Mouse (Mus musculus): Measurements from ENCODE around the gene Ltbr.
"Not testable (repeated sequence)": the region's sequence is repeated elsewhere in the genome, so short reads cannot be mapped to it uniquely, and the experiment has no call there.

Gene Ltbr

DNA sequence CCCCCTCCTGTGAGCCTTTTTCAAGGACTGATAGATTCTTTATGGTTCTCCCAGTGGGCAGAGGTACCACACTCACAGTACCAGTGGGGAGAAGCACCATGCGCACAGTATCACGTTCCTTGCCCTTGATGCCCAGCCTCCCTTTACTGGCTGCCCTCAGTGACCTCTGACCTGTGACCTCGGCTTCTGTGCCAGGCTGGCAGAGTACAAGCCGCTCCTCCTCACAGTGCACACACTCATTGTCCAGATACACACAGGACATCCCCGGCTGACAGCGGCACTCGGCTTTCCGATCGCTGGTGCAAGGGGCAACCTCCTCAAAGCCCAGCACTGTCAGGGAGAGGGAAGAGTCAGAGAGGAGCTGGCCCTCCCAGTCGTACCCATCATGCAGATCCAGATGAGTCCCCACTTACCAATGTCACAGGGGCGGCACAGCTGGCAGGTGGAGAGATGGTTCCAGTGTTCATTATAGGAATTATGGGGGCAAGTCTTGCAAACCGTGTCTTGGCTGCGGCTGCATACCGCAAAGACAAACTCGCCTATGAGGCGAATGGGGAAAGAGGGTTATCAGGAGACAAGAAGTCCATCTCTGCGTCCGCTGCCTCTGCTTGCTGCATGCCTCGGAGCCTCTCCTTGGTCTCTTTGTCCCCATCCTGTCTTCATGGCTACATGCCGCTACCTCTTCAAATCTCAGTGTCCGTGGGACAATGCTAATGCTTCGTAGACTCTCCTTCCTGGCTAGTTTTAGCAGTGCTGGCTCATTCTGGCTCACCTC lies 917 bp downstream of the Ltbr start:
- in situ Hi-C loops (cut with MboI, MseI) = no loop called here

DNA sequence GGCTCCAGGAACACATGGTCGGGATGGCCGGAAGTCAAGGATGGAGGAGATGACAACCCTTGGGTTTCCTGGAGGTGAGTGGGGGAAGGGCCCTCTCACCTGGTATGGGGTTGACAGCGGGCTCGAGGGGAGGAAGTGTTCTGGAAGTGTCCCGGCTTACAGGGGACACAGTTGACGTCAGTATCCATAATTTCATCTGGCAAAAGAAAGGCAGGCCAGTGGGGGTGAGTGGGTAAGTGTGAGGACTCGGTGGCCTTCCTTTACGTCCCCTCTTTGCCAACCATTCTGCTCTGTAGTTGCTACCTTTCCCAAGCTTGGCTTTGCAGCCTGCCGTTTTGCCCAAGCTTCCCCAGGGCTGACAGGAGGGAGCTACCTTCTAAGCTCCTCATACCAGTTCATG lies 1.5 kb downstream of the Ltbr start:
- in situ Hi-C loops (cut with MboI, MseI) = no loop called here

DNA sequence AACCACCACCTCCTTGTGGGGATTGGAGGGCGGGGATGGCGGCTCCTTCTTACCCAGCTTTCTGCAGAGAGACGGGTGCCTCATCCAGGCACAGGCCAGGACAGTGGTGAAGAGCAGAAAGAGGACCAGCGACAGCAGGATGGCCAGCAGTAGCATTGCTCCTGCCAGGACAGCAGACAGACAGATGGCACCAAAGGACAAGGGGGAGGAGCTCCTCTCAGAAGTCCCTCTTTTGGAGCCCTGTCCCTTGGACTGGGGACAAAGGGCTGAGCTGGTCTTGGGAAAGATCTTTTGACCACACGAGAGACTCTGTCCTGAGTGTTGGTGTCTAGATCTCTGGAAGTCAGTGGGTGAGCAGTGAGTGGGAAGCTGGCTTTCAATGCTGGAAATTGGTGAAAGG lies 4.3 kb downstream of the Ltbr start:
- in situ Hi-C loops (cut with MboI, MseI) = no loop called here

DNA sequence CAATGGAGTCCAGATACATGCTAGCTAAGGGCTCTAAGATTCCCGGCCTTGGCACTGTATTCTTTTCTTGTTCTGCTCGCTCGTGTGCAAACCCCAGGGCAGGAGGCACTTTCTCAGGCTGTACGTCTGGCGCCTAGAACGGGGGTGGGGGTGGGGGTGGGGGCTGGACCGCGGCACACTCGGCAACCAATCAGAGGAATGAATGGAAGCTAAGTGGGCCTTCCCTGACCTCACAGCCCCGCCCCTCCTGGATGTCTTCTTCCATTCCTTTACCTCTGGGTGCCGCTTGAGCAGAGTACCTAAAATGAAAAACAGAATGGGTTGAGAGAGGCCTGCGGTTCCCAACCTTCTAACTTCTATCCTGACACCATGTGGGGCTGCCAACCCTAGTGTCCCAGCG lies 4.8 kb downstream of the Ltbr start:
- in situ Hi-C loops (cut with MboI, MseI) = no loop called here

DNA sequence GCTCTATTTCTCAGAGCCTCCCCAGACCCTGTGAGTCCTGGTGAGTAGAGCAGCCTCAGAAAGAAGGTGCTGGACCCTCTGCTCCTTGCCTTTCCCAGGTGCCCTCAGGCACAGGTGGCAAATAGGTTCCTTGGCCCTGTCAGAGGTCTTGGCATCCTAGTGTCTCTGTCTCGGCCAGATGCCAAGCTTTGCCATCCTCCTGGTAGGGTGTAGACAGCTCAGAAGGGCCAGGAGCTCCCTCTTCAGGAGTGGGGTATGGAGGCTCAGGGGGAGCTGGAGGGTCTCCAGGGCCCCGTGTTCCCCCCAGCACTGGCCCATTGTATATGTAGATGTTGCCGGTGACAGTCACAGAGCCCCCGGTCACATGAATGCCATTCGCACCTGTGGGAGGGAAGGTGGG lies 6.6 kb downstream of the Ltbr start:
- in situ Hi-C loops (cut with MboI, MseI) = no loop called here

DNA sequence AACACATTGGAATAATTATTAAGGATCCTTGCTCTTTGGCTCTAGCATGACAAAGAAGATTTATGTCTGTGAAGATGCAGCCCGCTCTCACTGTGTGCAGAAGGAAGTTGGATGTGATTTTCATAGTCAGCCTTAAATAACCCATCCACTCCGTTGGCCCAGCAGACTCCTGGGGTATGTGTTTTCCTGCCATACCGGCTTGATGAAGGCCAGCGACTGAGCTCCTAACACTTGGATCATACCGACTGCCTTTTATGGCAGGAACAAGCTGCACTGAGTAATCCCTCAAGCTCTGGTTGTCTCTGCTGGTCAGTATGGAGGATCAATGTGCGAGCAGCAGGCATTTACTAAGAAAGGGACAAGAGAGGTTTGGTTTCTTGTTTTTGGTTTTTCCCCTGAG lies 8.2 kb downstream of the Ltbr start:
- in situ Hi-C loops (cut with MboI, MseI) = no loop called here

DNA sequence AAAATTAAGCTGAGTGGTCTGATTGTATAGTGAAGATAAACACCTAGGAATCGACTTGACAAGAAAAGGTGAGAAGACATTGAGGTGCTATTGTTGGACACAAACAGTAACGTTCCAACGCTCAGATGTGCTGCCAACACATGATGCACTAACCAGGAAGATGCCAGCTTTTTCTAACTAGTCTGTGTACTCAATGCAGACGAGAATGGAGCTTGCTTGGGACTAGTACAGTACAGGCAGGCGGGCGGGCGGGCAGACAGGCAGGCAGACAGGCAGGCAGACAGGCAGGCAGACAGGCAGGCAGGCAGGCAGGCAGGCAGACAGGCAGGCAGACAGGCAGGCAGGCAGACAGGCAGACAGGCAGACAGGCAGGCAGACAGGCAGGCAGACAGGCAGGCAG lies 9.3 kb downstream of the Ltbr start:
- in situ Hi-C loops (cut with MboI, MseI) = not testable (repeated sequence)

DNA sequence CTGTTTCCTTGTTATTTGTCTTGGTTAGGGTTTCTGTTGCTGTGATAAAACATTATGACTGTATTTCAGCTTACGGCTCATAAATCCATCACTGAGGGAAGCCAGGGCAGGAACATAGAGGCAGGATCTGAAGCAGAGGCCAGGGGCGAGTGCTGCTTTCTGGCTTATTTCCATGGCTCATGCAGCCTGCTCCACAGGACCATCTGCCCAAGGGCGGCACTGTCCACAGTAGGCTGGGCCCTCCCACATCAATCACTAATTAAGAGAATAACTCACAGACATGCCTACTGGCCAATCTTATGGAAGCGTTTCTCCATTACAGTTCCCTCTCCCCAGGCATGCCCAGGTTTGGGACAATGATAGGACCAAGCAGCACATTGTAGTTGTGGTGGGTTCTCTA lies 10.4 kb downstream of the Ltbr start:
- in situ Hi-C loops (cut with MboI, MseI) = no loop called here

DNA sequence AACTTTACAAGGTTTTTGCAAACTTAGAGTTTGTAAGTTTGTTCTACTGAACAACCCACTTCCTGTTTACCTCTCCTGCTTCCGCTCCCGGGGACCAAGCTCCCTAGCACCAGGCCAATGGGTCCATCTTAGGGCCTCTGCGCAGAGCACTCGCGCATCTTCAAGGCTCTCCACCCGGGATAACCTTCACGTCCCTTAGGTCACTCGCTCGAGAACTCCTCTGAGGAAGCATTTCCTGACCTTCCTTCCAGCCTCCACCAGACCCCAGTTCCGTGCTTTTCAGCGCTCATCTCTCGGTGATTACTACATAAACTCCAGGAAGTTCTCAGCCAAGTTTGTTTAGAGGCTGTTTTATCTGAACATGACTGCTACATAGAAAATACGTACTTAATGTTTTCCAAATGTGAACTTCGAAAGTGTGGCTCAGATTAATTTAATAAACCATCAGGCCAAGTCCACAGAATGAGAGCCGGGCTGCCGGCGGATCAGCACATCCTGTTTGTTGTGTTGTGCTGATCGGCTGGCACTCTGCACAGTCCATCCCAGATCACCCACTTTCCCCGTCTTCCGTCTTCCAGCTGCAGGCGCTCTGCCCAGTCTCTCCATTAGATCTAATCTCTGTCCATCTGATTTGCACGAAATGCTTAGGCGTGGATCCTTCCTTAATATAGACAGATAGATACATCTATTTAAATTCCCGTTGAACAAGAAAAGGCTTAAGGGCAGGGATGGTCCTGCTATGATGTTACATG lies 11.3 kb downstream of the Ltbr start:
- in situ Hi-C loops (cut with MboI, MseI) = no loop called here

DNA sequence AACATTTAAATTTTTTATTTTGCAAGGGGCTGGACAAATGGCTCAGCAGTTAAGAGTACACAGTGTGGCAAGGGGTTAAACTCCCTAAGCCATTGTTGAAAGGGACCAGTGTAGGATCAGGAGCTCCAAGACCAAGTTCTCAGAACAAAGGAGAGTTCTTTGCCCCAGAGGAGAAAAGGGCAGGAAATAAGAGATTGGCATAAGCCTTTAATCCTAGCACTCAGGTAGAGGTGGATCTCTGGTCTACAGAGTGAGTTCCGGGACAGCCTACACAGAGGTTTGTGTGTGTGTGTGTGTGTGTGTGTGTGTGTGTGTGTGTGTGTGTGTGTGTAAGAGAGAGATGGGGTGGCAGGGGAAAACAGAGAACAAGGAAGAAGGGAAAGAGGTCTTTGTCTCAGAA lies 12.7 kb downstream of the Ltbr start:
- in situ Hi-C loops (cut with MboI, MseI) = no loop called here

DNA sequence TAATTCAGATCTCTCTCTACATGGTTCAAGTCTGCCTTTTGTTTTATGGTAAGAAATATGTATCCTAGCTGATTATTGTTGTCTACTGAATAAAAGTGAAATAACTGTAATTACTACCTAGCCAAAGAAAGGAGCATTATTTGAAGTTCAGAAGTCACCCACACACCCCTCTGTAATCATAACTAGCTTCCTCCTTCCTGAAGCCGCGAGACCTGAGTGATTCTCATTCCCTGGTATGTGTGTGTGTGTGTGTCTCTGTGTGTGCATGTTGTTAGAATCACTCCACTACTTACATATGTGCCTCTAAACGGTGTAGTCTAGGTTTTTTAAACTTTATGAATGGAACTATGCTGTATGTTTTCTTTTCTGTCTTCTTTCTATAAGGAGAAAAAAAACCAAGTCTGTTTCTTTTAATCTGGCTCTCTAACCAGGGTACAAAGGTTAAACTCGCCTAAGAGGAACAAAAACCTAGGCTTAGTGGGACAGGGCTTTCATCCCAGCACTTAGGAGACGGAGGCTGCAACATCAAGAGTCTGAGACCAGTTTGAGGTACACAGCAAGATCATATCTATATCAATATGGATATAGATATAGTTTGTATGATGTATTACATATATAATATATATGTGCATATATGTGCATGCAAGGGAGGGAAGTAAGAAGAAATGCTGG lies 16.4 kb downstream of the Ltbr start:
- in situ Hi-C loops (cut with MboI, MseI) = no loop called here

DNA sequence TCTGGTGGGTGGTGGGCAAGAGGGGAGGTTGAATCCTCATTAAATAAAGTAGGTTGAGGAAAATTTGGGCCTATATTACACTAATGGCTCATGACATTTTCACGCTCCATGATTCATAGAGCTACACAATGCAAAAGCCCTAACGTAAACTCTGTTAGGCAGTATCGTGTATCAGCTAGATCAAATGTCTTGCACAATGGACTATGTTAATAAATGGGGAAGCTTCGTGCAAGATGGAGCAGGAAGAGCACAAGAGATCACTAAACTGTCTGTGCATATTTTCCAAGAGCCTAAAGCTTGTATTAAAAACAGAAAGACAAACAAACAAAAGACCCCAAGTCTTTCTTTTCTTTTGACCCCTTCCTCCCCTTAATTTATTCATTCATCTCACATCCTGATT lies 19.6 kb downstream of the Ltbr start:
- in situ Hi-C loops (cut with MboI, MseI) = no loop called here

DNA sequence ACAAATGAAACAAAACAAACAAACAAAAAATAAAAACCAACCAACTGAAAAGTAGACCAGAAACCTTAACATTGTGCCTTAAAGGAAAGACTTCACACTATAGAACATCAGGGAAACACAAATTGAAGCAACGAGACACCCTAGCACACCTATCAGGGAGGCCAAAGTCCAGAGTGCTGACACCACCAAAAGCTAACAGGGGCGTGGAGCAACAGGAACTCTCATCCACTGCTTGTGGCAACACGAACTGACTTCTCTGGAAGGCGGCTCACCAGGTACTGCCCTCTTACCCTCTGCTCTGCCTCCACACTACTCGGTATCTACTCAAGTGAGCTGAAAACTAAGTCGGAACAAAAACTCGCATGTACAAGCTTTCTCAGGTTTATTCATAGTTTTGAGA lies 21.4 kb downstream of the Ltbr start:
- in situ Hi-C loops (cut with MboI, MseI) = no loop called here

DNA sequence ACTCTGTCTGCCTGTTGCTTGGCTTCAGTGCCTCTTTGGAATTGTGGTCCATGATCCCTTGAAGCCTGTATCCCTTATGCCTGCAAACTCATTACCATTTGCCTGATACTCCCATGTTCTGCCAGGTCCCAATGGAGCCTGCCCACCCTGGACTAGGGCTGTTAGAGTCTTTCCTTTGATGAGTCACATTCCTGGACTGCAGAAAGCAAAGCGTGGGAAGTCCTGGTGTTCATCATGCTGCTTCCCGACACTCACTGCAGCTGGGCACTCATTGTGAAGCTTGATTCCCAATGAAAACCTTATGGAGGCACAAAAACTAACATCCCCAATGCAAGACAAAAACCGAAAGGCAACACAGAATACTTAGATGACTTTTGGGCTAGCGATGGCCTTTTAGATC lies 22.4 kb downstream of the Ltbr start:
- in situ Hi-C loops (cut with MboI, MseI) = no loop called here

DNA sequence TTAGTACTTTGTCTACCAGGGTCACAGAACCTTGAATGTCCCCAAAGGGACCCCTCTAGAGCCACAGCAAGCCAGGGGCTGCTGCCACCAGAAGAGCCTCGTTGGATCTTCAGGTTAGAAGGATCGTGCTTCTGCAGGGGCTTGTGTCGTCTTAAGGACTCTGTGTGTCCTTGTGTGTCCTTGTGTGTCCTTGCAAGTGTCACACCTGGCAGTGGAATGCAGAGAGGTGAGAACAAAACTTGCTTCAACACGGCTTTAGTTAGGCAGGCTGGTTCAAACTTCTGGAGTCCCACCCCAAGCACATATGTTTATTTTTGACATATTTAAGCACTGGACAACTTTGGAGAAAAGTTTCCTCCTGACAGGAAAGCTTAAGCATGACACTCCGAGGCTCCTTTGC lies 25.0 kb downstream of the Ltbr start:
- in situ Hi-C loops (cut with MboI, MseI) = loop anchor here (5.0 kb wide), 1 partner anchor 94 kb away; the partner anchor contains the start of gene Plekhg6

DNA sequence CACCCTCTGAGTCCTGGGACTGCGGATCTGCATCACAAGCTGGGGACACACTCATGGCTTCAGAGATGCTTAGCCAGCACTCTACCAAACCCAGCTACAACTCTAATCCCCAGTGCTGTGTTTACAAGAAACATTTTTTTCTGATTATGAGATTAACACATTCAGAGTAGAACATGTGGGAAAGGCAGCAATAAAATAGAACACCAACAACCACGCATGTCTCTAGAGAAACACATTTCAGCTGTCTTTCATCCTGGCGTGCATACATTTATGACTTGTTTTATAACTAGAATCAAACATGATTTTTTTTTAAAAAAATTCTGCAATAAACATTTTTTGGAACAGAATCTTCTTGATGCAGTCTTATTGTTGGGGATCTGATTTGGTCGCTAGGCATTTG lies 26.7 kb downstream of the Ltbr start:
- in situ Hi-C loops (cut with MboI, MseI) = loop anchor here (5.0 kb wide), 1 partner anchor 95 kb away; the partner anchor contains the start of gene Plekhg6

DNA sequence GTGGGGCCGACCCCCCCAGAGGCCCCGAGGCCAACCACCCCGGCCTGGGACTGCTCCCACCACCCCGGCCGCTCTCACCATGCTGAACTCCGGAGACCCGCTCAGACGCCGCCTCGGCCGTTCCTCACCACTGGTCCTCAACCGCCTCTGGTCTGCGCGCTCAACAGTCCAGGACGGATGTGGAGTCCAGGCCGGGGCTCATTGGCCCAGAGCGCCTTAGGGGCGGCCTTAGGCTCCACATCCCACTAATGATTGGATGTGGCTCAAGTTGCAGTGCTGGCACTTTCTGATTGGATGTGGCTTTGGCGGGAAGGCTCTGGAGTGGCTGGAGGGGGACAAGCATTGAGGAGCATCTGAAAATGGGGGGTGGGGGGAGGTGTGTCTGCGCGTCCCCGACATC lies 27.8 kb downstream of the Ltbr start, which contains the start of gene Tuba3a:
Gene Tuba3a (minus strand): TSS at position 153 of the 400 bp plus-strand sequence.
- in situ Hi-C loops (cut with MboI, MseI) = loop anchor here (5.0 kb wide), 1 partner anchor 96 kb away; the partner anchor contains the start of gene Plekhg6

DNA sequence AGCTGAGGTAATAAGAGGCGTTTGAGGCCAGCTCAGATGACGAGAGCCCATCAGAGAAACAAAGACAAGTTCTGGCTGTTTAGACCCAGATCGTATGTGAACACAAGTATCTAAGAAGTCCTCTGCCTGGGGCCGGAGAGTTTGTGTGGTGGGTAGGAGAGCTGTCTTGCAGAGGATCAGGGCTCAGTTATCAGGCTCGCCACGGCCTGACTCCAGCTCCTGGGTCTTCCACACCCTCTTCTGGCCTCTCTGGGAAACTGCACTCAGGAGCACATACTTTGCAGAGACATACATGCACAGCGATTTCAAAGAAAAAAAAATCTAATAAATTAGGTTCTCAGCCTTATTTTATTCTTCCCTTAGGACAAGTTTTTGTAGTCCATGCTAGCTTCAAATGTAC lies 28.9 kb downstream of the Ltbr start:
- in situ Hi-C loops (cut with MboI, MseI) = loop anchor here (5.0 kb wide), 2 partner anchors 73 to 98 kb away; partner anchors contain the start of gene Plekhg6

DNA sequence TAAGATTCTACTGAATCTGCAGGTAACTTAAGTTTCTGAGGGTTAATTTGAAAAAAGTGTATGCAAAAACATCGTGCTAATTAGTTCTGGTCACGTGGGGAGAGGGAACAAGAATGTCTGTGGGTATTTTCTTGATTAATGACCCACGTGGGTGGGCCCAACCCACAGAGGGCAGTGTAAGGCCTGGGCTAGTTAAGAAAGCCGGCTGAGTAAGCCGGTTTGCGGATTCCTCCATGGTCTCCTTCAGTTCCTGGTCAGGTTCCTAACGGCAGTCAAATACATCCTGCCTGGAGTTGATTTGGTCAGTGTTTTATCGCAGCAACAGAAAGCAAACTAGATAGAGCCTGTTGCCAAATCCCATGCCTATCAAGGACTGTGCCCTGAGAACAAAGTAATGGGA lies 29.4 kb downstream of the Ltbr start:
- in situ Hi-C loops (cut with MboI, MseI) = loop anchor here (5.0 kb wide), 1 partner anchor 73 kb away; no protein-coding TSS in a partner anchor

DNA sequence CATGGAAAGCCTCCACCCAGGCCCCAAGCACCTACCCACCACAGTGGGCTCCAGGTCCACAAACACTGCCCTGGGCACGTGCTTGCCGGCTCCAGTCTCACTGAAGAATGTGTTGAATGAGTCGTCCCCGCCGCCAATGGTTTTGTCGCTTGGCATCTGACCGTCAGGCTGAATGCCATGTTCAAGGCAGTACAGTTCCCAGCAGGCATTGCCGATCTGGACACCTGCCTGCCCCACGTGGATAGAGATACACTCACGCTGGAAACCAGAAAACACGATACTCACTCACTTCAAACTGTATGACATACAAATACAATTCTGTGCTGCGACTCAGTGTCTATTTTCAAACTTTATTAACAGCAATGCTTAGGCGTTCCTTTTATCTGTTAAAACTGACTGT lies 31.0 kb downstream of the Ltbr start:
- in situ Hi-C loops (cut with MboI, MseI) = loop anchor here (5.0 kb wide), 1 partner anchor 75 kb away; no protein-coding TSS in a partner anchor

DNA sequence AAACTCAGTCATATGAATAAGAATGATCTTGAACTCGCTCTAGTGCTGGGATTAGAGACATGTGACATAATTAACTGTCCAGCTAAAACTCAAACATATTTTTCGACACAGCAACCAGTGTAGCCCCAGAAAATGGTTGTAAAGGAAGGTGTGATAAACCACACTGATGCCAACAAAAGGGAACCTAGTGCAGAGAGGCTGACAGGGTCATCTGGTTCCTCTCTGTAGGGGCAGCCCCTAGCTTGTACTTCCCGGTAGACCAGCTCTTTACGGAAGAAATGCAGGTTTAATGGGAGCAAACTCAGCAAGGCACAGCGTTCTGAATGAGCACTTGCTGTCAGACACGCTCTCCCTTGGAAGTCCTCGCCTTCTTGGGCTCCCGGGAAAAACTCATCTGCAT lies 34.0 kb downstream of the Ltbr start:
- in situ Hi-C loops (cut with MboI, MseI) = loop anchor here (5.0 kb wide), 1 partner anchor 78 kb away; no protein-coding TSS in a partner anchor
